Mouse (Mus musculus): ENCODE results near the gene Mapkap1.

DNA sequence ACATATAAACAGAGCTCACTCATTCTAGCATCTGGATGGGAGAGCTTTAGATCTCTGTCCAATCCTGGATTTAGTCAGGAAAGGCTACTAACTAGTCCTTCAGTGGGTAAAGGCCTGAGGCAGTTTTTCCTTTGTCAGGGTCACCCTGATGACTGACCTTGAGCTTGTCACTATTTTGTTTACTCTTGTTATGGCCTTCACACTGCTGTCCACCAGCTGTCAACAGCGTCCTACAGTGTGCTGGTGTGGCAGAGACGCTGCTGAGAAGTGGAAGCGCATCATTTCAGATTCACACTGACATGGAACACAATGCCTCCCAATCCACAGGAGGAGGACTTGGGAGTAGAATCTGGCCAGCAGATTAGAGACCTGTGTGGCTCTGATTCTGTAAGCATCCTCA is 130.8 kb downstream of the Mapkap1 start:
- TF ChIP-seq POLR2A (IDR thresholded peaks at IDR 0.05; ENCODE audit: borderline replicate concordance, insufficient read depth, low read length) (no peak), CTCF (IDR thresholded peaks at IDR 0.05; ENCODE audit: borderline replicate concordance, insufficient read depth, low read depth, low read length) (no peak)

Data from cerebellum, adult 2 months (tissue).